Mouse (Mus musculus): ENCODE data around the gene Pnpla1.

Pnpla1 gene

GRCm38 (mm10) chr17:28926866-28927635 lies 68.8 kb downstream of the Pnpla1 start:
- no peak for DNase-seq

DNA sequence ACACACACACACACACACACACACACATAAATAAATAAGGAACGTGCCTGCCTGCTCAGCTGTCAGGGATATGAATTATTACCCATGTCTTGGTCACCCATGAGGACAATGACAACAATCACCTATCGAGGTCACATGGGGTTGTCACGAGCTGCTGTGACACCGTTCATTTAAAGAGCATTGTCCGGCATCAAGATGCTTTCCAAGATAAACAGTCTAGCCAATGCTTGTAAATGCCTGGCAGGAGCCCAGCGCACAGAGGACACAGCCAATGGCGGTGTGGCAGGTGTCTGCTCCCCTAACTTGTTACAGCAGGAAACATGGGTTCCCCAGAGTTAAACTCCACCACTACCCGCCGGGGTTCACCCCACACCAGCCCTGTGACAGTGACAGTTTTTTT lies 69.8 kb downstream of the Pnpla1 start:
- no peak for DNase-seq

DNA sequence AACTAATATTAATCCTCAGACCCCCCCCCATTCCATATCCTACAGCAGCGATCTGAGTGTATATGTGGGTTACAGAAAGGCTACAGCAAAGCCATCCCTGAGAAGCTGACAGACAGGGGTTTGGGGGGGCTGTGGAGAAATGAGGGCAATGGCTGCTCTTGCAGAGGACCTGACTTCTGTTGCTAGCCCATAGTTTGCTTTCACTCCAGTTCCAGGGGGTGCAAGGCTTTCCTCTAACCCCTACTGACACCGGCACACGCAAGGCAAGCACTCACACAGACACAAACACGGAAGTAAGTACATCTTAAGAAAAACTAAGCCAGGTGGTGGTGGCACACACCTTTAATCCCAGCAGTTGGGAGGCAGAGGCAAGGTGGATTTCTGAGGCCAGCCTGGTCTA lies 71.2 kb downstream of the Pnpla1 start:
- DNase-seq, result no peak

- DNase-seq, result peak; percentile 26
Measured at GRCm38 (mm10) chr17:28930392-28931074, 72.3 kb downstream of the Pnpla1 start.

- no peak for DNase-seq
Measured at GRCm38 (mm10) chr17:28931436-28932211, 73.4 kb downstream of the Pnpla1 start.

DNA sequence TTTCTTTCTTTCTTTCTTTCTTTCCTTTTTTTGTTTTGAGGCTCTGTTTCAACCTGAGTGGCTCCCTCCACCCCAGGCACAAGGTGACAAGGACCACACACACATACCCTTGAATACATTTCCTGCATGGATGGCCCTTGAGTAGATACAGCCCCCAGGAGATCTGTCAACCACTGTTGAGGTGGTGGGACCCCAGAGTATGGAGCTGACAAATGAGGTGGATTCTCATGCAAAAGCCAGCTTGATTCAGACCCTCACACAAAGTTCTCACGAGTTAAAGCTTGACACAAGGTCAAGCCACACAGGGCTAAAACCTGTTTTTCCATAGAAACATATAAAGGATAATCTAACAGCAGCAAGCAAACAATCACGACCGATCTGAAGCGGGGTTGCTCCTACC lies 74.1 kb downstream of the Pnpla1 start:
- no peak for DNase-seq

DNA sequence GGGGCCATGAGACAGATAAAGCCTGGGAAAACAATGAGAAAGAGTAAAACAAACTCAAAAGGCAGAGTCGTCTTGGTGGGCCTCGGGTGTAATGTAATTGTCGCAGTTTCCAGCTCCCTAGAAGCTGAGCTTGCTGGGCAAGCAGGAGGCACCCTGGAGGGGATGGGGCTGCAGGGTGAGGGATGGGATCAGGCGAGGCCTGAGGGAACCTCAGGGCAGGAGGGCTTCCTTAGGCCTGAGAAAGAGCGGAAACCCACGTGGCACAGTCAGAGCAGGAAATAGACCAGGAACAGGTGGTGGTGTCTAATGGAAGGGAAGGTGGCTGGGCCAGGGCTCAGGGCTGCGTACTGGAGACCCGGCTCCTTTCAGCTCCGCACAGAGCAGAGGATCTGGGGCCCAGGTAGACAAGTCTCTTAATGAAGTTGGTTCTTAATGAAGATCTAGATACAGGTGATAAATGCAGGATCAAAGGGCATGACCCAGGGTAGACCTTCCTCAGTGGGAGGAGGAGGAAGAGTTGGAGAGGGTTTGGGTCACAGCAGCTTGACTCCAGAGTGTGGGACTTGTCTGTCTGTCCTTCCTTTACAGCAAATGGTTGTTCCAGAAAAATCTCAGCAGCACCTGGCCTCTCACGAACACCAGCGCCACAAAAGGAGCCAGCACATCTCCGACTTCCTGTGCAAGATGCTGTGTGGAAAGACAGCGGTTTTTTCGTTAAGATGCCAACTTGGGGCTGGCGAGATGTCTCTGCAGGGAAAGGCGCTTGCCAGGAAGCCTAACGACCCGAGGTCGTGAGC lies 76.1 kb downstream of the Pnpla1 start:
- no peak for DNase-seq

DNA sequence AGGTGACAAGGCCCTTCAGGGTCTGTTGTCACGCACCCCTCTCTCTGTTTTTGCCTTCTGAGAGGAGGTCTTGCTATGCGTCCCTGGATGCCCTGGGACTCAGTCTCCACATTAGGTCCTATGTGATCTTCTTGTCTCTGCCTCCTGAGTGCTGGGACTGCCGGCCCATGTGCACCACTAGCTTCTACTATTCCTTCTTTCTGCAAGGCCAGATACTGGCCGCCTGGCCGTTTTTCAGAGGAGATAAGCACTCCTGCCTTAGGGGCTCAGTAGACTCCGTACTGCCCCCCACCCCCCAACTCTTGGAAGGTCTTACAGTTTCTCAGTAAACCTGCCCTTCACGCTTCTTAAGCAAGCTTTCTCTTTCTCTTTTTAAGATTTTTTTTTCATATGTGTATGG lies 77.9 kb downstream of the Pnpla1 start:
- no peak for DNase-seq

DNA sequence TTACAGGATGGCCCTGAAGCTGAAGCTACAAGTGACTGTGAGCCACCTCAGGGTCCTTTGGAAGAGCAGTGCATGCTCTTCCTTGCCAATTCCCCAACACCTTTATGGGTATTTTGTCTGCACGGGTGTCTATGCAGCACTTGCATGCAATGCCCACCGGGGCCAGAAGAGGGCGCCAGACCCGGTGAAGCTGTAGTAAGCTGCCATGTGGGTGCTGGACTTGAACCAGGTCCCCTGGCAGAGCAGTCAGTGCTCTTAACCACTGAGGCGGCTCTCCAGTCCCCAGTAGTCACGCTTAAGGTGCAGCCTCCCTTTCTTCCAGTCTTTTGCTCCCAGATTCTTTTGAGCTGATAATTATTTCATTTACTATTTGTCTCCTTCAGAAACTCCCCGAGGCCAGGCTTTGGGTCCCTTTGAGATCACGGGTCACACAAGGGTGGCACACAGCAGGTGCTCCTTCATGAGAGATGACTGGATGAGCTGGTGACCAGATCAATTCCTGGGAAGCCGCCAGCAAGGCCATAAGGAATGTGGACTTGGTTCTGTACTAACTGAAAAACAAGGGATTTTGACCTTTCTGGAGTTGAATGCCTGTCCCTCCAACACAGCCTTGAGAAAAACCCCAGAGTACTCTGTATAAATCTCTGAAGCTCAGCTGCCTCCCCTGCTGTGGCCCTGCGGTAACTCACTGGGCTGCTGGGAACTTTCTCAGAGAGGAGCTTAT lies 78.6 kb downstream of the Pnpla1 start:
- no peak for DNase-seq

All from cerebellum, adult 9-10 months (tissue).